In genomic region chr15:91283418-91283817, GRCm38 (mm10) we compare ENCODE assay signal across 16 mouse cellular contexts.
DNase-seq lines count a peak whose midpoint lies in the region; ATAC-seq lines count a peak whose summit lies in the region.
"Had no signal": no experiment of that assay in that cellular context is flagged by ENCODE, and none has a peak within 500 bp of the region (broad histone marks: within the 10 kb centered on the region; RNA-seq: fewer than 3 reads in every experiment).

No protein-coding gene starts in this region.

- WGBS in lung, embryonic 15.5 days, result 66% methylated on average over 3 of the region's 3 CpGs
- 91% methylated on average over 3 of the region's 3 CpGs for WGBS in forebrain, embryonic 10.5 days

- H3K36me3 ChIP-seq in lung, embryonic 15.5 days, result no peaks in the 10 kb centered on the region
- H3K36me3 ChIP-seq in forebrain, embryonic 10.5 days (replicated peaks), result no peaks in the 10 kb centered on the region
- H3K36me3 ChIP-seq: hindbrain, embryonic 12.5 days; hindbrain, embryonic 15.5 days had no signal

- no peak overlapping the region for H3K4me2 ChIP-seq in lung, embryonic 15.5 days
- H3K4me2 ChIP-seq: heart, embryonic 11.5 days; hindbrain, embryonic 12.5 days; hindbrain, embryonic 15.5 days had no signal

- H3K27ac ChIP-seq in lung, embryonic 15.5 days, result peak overlapping the region; percentile 72
- H3K27ac ChIP-seq in forebrain, embryonic 10.5 days, result no peak overlapping the region
- H3K27ac ChIP-seq: hindbrain, embryonic 12.5 days; hindbrain, embryonic 15.5 days had no signal

- DNase-seq in frontal cortex, postnatal 14 days (ENCODE audit: low spot score in 2 of 2), result no peak
- DNase-seq in lung, postnatal 4 days, result no peak
- DNase-seq in lung, postnatal 10 days, result peak; percentile 41
- no peak for DNase-seq in lung, adult 18-20 months
- DNase-seq in forebrain, embryonic 10.5 days (ENCODE audit: extremely low spot score, low spot score), result no peak
- DNase-seq: cerebellum, adult 11-12 months; cerebellum, adult 8-10 months; cerebellum, postnatal 10 days; forebrain, postnatal 0 days had no signal

- 0 out of 2 replicates have a peak, but pooled peaks cover 5% of the 10 kb centered on the region for H3K4me1 ChIP-seq in lung, embryonic 15.5 days
- no peaks in the 10 kb centered on the region for H3K4me1 ChIP-seq in forebrain, embryonic 10.5 days
- H3K4me1 ChIP-seq: hindbrain, embryonic 12.5 days; hindbrain, embryonic 15.5 days had no signal

- ATAC-seq in frontal cortex, adult (ENCODE audit: low TSS enrichment), result 0 out of 2 replicates have a peak, but pooled peaks have one; percentile 3
- peak; percentile 64 for ATAC-seq in lung, embryonic 15.5 days (ENCODE audit: borderline replicate concordance, extremely low read depth, low FRiP score, low TSS enrichment)
- ATAC-seq: activated CD4-positive, CD25-positive, alpha-beta regulatory T cell, adult 4 months; forebrain, embryonic 14.5 days; forebrain, postnatal 0 days had no signal

- no peak overlapping the region for H3K4me3 ChIP-seq in lung, embryonic 15.5 days
- H3K4me3 ChIP-seq in forebrain, embryonic 10.5 days, result no peak overlapping the region
- H3K4me3 ChIP-seq: hindbrain, embryonic 12.5 days; hindbrain, embryonic 15.5 days had no signal

- H3K9me3 ChIP-seq in lung, embryonic 15.5 days, result no peaks in the 10 kb centered on the region
- peaks cover 17% of the 10 kb centered on the region for H3K9me3 ChIP-seq in forebrain, embryonic 10.5 days
- H3K9me3 ChIP-seq: hindbrain, embryonic 12.5 days; hindbrain, embryonic 15.5 days had no signal

- H3K9ac ChIP-seq in lung, embryonic 15.5 days, result no peak overlapping the region
- H3K9ac ChIP-seq: forebrain, postnatal 0 days; hindbrain, embryonic 12.5 days; hindbrain, embryonic 15.5 days had no signal

- no peaks in the 10 kb centered on the region for H3K27me3 ChIP-seq in lung, embryonic 15.5 days
- H3K27me3 ChIP-seq in forebrain, embryonic 10.5 days (ENCODE audit: poor library complexity, severe bottlenecking), result no peaks in the 10 kb centered on the region
- H3K27me3 ChIP-seq: hindbrain, embryonic 12.5 days; hindbrain, embryonic 15.5 days had no signal
